Mouse (Mus musculus) kidney, adult 2 months (tissue): ENCODE measurements around the gene Wdr90.

Experiments used
- CTCF ChIP-seq: fragments of 200-500 bp; conservative IDR thresholded peaks from 2 replicates; pipeline ENCODE4 v1.5.1; 2011; ENCODE audit warnings: low read depth, mild to moderate bottlenecking, control low read depth, low read length, moderate library complexity, mixed read lengths; ENCODE audit not compliant: insufficient read depth, insufficient read length
- POLR2A ChIP-seq: fragments of 200-500 bp; IDR thresholded peaks from one replicate; pipeline ENCODE4 v1.6.1; 2011; ENCODE audit warnings: low read depth, low read length, control low read depth

DNA sequence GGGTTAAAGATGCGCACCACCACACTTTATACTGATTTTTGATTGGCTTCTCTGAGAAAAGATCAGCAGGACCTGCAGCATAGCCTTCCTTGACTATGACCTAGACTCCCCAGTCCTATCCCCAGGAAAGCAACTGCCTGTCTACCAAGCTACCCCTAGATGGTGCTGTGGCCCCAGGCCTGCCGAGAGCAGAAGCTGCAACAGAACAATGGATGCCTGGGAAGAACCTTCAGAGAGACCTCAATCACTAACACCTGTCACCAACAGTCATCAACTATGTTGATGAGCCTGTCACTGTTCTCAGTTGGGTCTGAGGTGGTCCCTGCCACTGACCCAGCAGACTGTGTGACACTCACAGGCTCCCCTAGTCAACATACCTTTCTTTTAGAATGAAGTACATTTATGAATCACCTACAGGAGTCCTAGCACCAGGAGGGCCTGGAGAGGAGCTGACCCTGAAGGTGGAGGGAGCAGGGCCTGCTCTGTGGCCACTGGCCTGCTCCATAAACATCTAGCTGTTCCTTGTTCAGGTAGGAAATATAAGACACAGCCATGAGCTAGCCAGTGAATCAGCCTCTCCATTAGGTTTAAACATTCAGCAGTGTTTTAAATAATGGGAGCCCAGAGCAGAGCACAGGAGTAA lies 32.8 kb upstream of the Wdr90 start:
- peak; percentile 99; the same call in 1 of the 2 replicates for TF ChIP-seq CTCF
- no peak for TF ChIP-seq POLR2A
